Mouse (Mus musculus) CH12.LX (cell line): Measurements from ENCODE around the gene Sncb. TPM values are rescaled to one million over a fixed set of nuclear protein-coding genes. Genes with fewer than 3 reads are reported as not detected.
A peak's percentile ranks its signal among the peaks of the same experiment; 100 is the strongest.

Experiments used
- DNase-seq: peaks from one replicate; pipeline ENCODE4 v3.0.0-alpha.2; 2013; ENCODE audit errors: extremely low read depth
- H3K27ac ChIP-seq: 2 replicates; pipeline ENCODE4 v1.5.1; 2012; ENCODE audit warnings: low read depth, mild to moderate bottlenecking, control low read depth, moderate library complexity; ENCODE audit not compliant: insufficient read depth
- H3K27me3 ChIP-seq: replicated peaks from 2 replicates; pipeline ENCODE3; 2012; ENCODE audit warnings: inconsistent platforms
- H3K36me3 ChIP-seq, 2 experiments: replicated peaks in 1 of 2; 2 replicates each; pipeline versions ENCODE3 to v1.6.1; 2012; ENCODE audit warnings: inconsistent platforms in 1 of 2, low read length in 1 of 2, mild to moderate bottlenecking in 1 of 2, mixed read lengths in 1 of 2, moderate library complexity in 1 of 2; ENCODE audit not compliant: control insufficient read depth in 1 of 2, insufficient read depth in 1 of 2
- H3K4me1 ChIP-seq, 2 experiments: 2 replicates each; pipeline ENCODE4 v1.6.1; 2012; ENCODE audit warnings: inconsistent platforms in 1 of 2, moderate library complexity in 1 of 2; ENCODE audit not compliant: insufficient read depth in 2 of 2, control insufficient read depth in 1 of 2
- H3K4me2 ChIP-seq: 2 replicates; pipeline ENCODE4 v1.6.1; 2012; ENCODE audit warnings: low read depth, mild to moderate bottlenecking, control low read depth; ENCODE audit not compliant: poor library complexity, insufficient read depth, severe bottlenecking
- H3K4me3 ChIP-seq, 3 experiments: fragments of 150-350 bp in 1 of 3; sonication (generic) in 1 of 3; replicated peaks in 1 of 3; 2 replicates each; pipeline versions ENCODE3 to v1.5.1; 2011 to 2012; ENCODE audit warnings: low read depth in 2 of 3, low read length in 2 of 3, mild to moderate bottlenecking in 2 of 3, moderate library complexity in 2 of 3, control low read depth in 1 of 3, improper control_type of control experiment in 1 of 3, inconsistent platforms in 1 of 3, mixed read lengths in 1 of 3; ENCODE audit not compliant: poor library complexity in 1 of 3
- H3K79me2 ChIP-seq: replicated peaks from 2 replicates; pipeline ENCODE4 v1.6.1; 2012; ENCODE audit warnings: mild to moderate bottlenecking, moderate library complexity; ENCODE audit not compliant: control insufficient read depth, poor library complexity, insufficient read depth, severe bottlenecking; ENCODE audit errors: extremely low read depth
- H3K9ac ChIP-seq: 2 replicates; pipeline ENCODE4 v1.6.1; 2012; ENCODE audit warnings: low read depth, mild to moderate bottlenecking, control low read depth, moderate library complexity; ENCODE audit not compliant: insufficient read depth
- H3K9me3 ChIP-seq: replicated peaks from 2 replicates; pipeline ENCODE3; 2012; ENCODE audit warnings: low read length, inconsistent platforms, mixed read lengths
- BHLHE40 ChIP-seq: IDR thresholded peaks from 2 replicates; pipeline ENCODE4 v1.6.1; 2011; ENCODE audit warnings: mild to moderate bottlenecking, low read depth, low read length, improper control_type of control experiment
- CHD2 ChIP-seq: IDR thresholded peaks from 2 replicates; pipeline ENCODE4 v1.6.1; 2011; ENCODE audit warnings: low read length, improper control_type of control experiment
- CTCF ChIP-seq, 2 experiments: IDR thresholded peaks in 1 of 2; conservative IDR thresholded peaks in 1 of 2; 2 replicates each; pipeline ENCODE4 v1.5.1; 2011 to 2012; ENCODE audit warnings: low read depth in 2 of 2, low read length in 2 of 2, improper control_type of control experiment in 1 of 2, inconsistent platforms in 1 of 2, mild to moderate bottlenecking in 1 of 2, moderate library complexity in 1 of 2
- E2F4 ChIP-seq: IDR thresholded peaks from 2 replicates; pipeline ENCODE4 v1.6.1; 2011; ENCODE audit warnings: low read depth, low read length, improper control_type of control experiment; ENCODE audit not compliant: insufficient replicate concordance
- EP300 ChIP-seq: IDR thresholded peaks from 2 replicates; pipeline ENCODE4 v1.6.1; 2011; ENCODE audit warnings: low read length, improper control_type of control experiment
- ETS1 ChIP-seq: conservative IDR thresholded peaks from 2 replicates; pipeline ENCODE4 v1.6.1; 2012; ENCODE audit warnings: low read depth, mild to moderate bottlenecking, inconsistent platforms, low read length, improper control_type of control experiment, moderate library complexity
- GABPA ChIP-seq: IDR thresholded peaks from 2 replicates; pipeline ENCODE4 v1.6.1; 2012; ENCODE audit warnings: low read depth, low read length, improper control_type of control experiment, inconsistent platforms; ENCODE audit not compliant: insufficient replicate concordance
- HCFC1 ChIP-seq: IDR thresholded peaks from 2 replicates; pipeline ENCODE4 v1.6.1; 2012; ENCODE audit warnings: low read depth, mild to moderate bottlenecking, inconsistent platforms, low read length, improper control_type of control experiment
- JUN ChIP-seq: IDR thresholded peaks from 2 replicates; pipeline ENCODE4 v1.6.1; 2011; ENCODE audit warnings: low read depth, mild to moderate bottlenecking, low read length, improper control_type of control experiment, moderate library complexity; ENCODE audit not compliant: insufficient read depth
- MAZ ChIP-seq: IDR thresholded peaks from 2 replicates; pipeline ENCODE4 v1.6.1; 2012; ENCODE audit warnings: low read depth, mild to moderate bottlenecking, inconsistent platforms, low read length, improper control_type of control experiment, moderate library complexity
- MEF2A ChIP-seq: IDR thresholded peaks from 2 replicates; pipeline ENCODE4 v1.6.1; 2014; ENCODE audit warnings: low read depth, mild to moderate bottlenecking, inconsistent platforms, low read length, improper control_type of control experiment, borderline replicate concordance
- POLR2AphosphoS2 ChIP-seq: IDR thresholded peaks from 2 replicates; pipeline ENCODE4 v1.6.1; 2011; ENCODE audit warnings: low read depth, low read length, improper control_type of control experiment
- RAD21 ChIP-seq: IDR thresholded peaks from 2 replicates; pipeline ENCODE4 v1.6.1; 2011; ENCODE audit warnings: low read depth, mild to moderate bottlenecking, low read length, improper control_type of control experiment, moderate library complexity
- SIN3A ChIP-seq: IDR thresholded peaks from 2 replicates; pipeline ENCODE4 v1.6.1; 2012; ENCODE audit warnings: low read length, improper control_type of control experiment, inconsistent platforms
- SMC3 ChIP-seq: IDR thresholded peaks from 2 replicates; pipeline ENCODE4 v1.6.1; 2011; ENCODE audit warnings: low read depth, low read length, improper control_type of control experiment
- UBTF ChIP-seq: IDR thresholded peaks from 2 replicates; pipeline ENCODE4 v1.6.1; 2012; ENCODE audit warnings: low read depth, mild to moderate bottlenecking, inconsistent platforms, low read length, improper control_type of control experiment, moderate library complexity
- ZKSCAN1 ChIP-seq: IDR thresholded peaks from 2 replicates; pipeline ENCODE4 v1.6.1; 2012; ENCODE audit warnings: low read depth, inconsistent platforms, low read length, improper control_type of control experiment, borderline replicate concordance
- dilution Hi-C: fragments of 300-500 bp; cut with MboI; formaldehyde crosslinking; loops from 2 replicates; pipeline ENCODE4 v1.14.3; 2020; ENCODE audit warnings: low sequenced_read_pairs; ENCODE audit not compliant: extremely low pct_unique_long_range_greater_than_20kb, extremely low pct_ligation_motif_present
- in situ Hi-C: fragments of 300-500 bp; cut with MboI; formaldehyde crosslinking; loops from 3 replicates; pipeline ENCODE4 v1.14.3; 2019; ENCODE audit warnings: low sequenced_read_pairs, low pct_ligation_motif_present, low pct_unique_long_range_greater_than_20kb, mixed read lengths
- polyA plus RNA-seq: library from polyadenylated mRNA; unstranded; fragments of >175 nt; gene quantifications from 2 replicates; pipeline ENCODE4 v1.2.1, GENCODE M21; 2012; ENCODE audit warnings: low read depth; ENCODE audit not compliant: insufficient read length
- total RNA-seq, 2 experiments: library from RNA; depleted of rRNA; stranded (reverse); fragments of 300-350 nt in 1 of 2; fragments of >200 nt in 1 of 2; gene quantifications; 2 replicates each; pipeline ENCODE4 v1.2.3; 2012 to 2014

Gene Sncb
- total and polyA plus RNA-seq, 3 experiments: not detected

DNA sequence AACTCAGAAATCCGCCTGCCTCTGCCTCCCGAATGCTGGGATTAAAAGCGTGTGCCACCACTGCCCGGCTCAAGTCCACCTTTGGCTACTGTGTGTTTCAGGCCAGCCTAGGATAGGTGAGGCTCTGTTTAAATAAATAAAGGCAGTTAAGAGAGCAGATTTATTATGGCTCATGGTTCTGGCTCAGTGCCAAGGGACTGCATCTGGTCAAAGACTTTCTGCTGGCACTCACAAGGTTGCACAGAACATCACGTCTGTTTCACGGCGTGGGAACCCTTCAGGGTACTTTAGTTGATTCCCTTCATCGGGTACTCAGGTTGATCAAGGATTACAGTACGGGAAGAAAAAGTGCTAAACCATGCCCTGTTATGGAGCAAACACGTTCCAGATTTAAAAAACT lies 51.4 kb downstream of the Sncb start:
- no peak overlapping the region for H3K9ac ChIP-seq
- H3K36me3 ChIP-seq: no peaks in the 10 kb centered on the region
- H3K4me3 ChIP-seq: no peak overlapping the region
- H3K27ac ChIP-seq: no peak overlapping the region
- no peaks in the 10 kb centered on the region for H3K4me1 ChIP-seq
- in situ Hi-C loops (no loop called here), dilution Hi-C loops (no loop called here)
- peaks cover 78% of the 10 kb centered on the region for H3K27me3 ChIP-seq
- H3K4me2 ChIP-seq: no peak overlapping the region
- DNase-seq: no peak
- peaks cover 13% of the 10 kb centered on the region for H3K9me3 ChIP-seq
- TF ChIP-seq MAZ (no peak), EP300 (no peak), SMC3 (no peak), JUN (no peak), E2F4 (no peak), BHLHE40 (no peak), HCFC1 (no peak)
- no peaks in the 10 kb centered on the region for H3K79me2 ChIP-seq

DNA sequence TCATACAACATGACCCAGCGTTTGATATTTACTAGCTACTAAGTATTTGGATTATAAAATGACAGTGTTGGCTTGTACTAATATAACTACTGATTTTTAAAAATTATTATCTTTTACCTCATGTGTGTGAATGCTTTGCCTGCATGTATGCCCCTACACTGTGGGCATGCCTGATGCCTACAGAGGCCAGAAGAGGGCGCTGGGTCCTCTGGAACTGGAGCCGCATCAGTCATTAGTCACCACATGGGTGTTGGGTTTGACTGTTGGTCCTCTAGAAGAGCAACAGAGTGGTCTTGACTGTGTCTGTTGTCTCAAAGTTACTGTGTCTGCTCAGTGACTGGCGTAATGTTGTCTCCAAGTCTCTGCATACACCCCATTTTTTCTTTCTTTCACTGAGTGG lies 52.0 kb downstream of the Sncb start:
- H3K27me3 ChIP-seq: peaks cover 76% of the 10 kb centered on the region
- H3K79me2 ChIP-seq: no peaks in the 10 kb centered on the region
- no peak overlapping the region for H3K4me2 ChIP-seq
- H3K36me3 ChIP-seq: no peaks in the 10 kb centered on the region
- no peak for TF ChIP-seq POLR2AphosphoS2
- no peak for TF ChIP-seq ZKSCAN1
- peak in 1 of 2 experiments; percentile 52; a peak in 2 of 4 replicates for TF ChIP-seq CTCF (conservative IDR thresholded peaks at IDR 0.05 in 1 of 2, IDR thresholded peaks at IDR 0.05 in 1 of 2; ENCODE audit: low read depth in 2 of 2, low read length in 2 of 2)
- dilution Hi-C loops (no loop called here), in situ Hi-C loops (no loop called here)
- no peak for DNase-seq
- H3K27ac ChIP-seq: no peak overlapping the region
- no peak overlapping the region for H3K4me3 ChIP-seq
- H3K9me3 ChIP-seq: peaks cover 13% of the 10 kb centered on the region
- no peak overlapping the region for H3K9ac ChIP-seq
- H3K4me1 ChIP-seq: no peaks in the 10 kb centered on the region

GRCm38 (mm10) chr13:54710866-54711265 lies 55.5 kb downstream of the Sncb start:
- in situ Hi-C loops (no loop called here), dilution Hi-C loops (no loop called here)
- no peak overlapping the region for H3K4me2 ChIP-seq

More at GRCm38 (mm10) chr13:54710866-54711265, 55.5 kb downstream of the Sncb start:
- Histone ChIP-seq H3K27me3 (peaks cover 77% of the 10 kb centered on the region), H3K4me3 (no peak overlapping the region), H3K27ac (no peak overlapping the region), H3K36me3 (no peaks in the 10 kb centered on the region), H3K9me3 (peaks cover 13% of the 10 kb centered on the region), H3K9ac (no peak overlapping the region), H3K79me2 (no peaks in the 10 kb centered on the region), H3K4me1 (no peaks in the 10 kb centered on the region)
- DNase-seq: no peak
- TF ChIP-seq UBTF (no peak), CHD2 (no peak), GABPA (no peak), RAD21 (no peak), ETS1 (no peak), SIN3A (no peak), MEF2A (no peak)
